Mouse (Mus musculus): ENCODE results near the gene Pla2g1b. TPM values are rescaled to one million over a fixed set of nuclear protein-coding genes. Genes with fewer than 3 reads are reported as not detected.

The Pla2g1b gene
- total RNA-seq (2017): not detected in 2 replicates

DNA sequence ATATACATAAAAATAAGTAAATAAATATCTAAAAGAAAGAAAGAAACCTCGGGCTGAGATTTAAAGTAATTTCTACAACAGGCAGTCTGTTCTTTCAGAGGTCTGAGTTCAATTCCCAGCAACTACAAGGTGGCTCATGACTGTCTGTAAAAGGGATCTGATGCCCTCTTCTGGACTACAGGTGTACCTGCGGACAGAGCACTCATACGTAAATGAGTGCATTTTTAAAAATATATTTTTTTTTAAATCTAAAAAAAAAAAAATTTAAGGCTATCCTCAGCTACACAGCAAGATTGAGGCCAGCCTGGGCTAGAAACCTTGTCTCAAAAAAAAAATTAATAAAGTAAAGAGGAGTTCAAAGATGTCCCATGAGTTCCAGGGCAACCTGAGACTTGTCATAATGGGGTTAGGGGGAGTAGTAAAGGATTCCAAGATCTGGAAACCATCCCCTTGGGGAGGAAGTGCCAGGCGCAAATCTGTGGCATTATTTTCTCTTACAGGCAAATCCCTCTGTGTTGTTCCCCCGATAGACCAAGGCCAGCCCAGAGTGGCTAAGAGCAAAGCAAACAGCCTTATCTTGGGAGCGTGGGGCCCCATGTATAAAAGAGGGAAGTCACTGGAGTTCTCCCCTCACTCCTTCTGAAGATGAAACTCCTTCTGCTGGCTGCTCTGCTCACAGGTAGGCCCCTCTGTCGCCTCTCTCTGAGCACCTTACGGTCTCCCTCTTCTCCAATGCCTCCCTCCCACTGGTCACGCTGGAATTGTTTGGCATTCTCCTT is at the start of gene Pla2g1b:
Gene Pla2g1b (plus strand): TSS at position 621 of the 779 bp plus-strand sequence.
- peak; percentile 45; the same call in 1 of the 2 replicates for ATAC-seq (replicated peaks; ENCODE audit: low read depth, poor library complexity, severe bottlenecking)

DNA sequence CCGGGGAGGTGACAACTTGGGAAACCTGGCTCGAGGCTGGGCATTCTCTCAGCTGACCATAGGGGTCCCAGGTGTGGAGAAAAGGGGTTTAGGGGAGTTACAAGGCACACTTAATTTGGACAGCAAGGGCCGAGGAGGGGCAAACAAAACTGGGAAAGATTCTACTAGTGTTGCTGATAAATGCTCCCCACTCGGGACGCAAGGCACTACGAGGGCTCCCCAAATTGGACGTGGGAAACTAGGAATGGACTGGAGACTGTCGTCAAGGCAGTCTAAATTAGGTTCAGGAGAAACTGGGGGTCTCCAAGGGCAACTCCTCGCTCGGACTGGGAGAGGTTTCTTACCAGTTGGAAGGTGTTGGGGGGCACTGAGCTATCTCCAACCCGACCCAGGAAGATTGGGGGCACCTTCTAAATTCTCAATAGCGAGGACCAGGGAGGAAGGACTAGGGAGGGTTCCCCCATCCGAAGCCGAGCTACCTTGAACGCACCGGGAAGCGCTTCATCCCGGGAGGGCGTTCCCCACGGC is 37.2 kb upstream of the Pla2g1b start:
- ATAC-seq (replicated peaks; ENCODE audit: low read depth, poor library complexity, severe bottlenecking): no peak

DNA sequence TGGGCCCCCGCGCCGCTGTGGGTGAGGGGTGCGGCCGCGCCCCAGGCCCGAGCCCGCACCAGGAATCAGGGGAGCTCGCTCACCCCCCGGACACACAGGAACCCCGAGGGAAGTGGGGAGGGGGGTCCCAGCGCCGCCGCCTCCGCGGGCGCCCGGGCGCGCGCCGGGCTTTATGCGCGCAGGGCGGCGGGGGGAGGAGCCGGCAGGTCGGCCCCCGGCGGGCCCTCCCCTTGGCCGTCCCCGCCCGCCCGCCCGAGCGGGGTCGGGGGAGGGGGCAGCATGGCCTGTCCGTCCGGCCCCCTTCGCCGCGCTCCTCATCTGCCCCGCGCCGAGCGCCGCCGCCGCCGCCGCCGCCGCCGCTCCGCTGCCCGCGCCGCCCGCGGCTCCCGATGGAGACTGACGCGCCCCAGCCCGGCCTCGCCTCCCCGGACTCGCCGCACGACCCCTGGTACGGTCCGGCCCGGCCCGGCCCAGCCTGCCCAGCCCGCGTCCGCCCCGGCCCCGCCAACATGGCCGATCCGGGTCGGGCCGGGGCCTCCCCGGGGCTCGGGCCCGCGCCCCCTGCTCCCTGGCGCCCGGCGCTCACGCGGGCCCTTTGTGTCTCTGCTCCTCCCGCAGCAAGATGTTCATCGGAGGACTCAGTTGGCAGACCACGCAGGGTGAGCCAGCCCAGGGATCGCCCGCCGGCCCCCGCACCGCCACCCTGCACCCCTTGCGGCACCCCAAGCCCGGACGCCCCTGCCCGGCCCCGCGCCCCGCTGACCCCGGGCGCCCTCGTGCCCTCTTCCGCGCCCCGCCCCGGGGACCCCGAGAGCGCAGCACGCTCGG is 36.5 kb upstream of the Pla2g1b start, which contains the start of gene Msi1:
Gene Msi1 (plus strand): TSS at position 241 of the 828 bp plus-strand sequence.
- no peak for ATAC-seq (replicated peaks; ENCODE audit: low read depth, poor library complexity, severe bottlenecking)

DNA sequence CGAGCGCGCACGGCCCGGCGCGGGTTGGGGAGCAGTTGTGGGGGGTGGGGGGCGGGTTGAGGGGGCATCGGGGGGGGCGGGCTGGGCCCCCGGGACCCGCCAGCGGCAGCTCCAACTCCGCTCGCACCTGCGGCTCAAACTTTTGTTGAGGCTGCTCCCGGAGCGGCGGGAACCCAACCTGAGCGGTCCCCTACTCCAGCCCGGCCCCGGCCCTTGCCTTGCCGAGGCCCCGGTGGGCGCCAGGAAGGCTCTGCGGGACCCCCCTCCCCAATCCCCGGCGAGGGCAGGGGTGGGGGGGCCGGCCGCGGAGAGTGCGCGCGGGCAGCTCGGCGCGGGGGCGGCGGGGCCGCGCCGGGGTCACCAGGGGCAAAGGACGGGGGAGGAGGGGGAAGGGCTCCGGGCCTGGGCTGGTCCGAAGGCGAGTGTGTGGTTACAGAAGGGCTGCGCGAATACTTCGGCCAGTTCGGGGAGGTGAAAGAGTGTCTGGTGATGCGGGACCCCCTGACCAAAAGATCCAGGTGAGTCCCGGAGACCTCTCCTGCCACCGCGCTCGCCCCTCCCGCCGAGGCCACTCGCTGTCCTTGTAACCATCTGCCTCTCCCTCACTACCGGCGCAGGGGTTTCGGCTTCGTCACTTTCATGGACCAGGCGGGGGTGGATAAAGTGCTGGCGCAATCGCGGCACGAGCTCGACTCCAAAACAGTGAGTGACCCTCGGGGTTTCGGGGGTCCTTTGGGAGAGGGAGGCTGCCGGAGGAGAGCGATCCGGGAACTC is 35.7 kb upstream of the Pla2g1b start:
- no peak for ATAC-seq (replicated peaks; ENCODE audit: low read depth, poor library complexity, severe bottlenecking)

DNA sequence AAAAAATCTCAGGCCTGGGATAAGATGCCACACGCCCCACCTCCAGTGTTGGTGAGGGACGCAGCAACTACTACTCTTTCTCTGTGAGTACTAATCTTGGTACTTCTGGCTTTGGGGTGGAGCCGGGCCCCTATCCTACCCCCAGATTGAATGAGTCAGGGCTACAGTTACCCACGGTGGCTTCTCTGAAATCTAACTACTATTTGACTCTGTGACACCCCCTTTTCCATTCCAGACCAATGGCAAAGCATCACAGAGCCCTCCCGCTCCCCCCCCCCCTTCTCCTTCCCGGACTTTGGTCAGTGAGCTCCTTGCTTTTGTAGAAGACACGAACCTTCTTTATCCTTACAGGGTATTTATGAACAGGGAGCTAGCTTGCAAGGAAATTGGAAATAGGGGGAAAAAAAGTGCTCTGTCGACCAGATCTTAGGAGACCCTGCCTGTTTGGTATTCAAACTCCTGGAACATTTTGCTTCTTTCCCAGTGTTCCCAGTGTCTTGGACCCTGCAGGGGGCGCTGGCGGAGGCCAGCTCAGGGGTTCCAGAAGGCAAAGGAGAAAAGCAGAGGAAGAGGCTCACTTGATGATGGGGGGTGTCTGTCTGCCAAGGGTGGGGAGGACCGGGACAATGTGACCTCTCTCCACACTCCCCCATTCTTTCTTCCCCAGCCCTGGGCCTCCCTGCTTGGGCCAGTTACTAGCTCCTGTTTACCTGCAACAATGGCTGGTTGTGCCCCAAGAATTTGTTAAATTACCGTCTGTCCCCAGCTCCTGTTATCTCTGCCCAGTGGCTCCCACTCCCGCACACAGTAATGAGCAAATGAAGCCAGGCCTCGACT is 34.8 kb upstream of the Pla2g1b start:
- ATAC-seq (replicated peaks; ENCODE audit: low read depth, poor library complexity, severe bottlenecking): no peak

DNA sequence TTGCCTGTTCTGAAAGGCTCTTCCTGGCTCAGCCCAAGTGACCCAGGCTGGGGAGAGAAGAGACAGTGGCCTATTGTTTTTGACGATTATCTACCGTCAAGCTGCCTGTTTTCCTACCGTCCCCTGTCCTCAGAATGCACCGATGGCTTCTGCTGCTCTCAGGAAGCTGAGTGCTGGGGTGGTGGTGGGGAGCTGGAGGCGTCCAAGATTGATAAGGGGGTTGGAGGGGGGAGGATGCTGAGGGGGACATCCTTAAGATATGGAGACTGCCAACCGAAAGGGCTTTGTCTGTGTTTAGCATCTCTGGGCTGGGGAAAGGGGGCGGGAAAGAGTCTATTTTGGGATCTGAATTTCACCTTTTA is 34.2 kb upstream of the Pla2g1b start:
- no peak for ATAC-seq (replicated peaks; ENCODE audit: low read depth, poor library complexity, severe bottlenecking)

DNA sequence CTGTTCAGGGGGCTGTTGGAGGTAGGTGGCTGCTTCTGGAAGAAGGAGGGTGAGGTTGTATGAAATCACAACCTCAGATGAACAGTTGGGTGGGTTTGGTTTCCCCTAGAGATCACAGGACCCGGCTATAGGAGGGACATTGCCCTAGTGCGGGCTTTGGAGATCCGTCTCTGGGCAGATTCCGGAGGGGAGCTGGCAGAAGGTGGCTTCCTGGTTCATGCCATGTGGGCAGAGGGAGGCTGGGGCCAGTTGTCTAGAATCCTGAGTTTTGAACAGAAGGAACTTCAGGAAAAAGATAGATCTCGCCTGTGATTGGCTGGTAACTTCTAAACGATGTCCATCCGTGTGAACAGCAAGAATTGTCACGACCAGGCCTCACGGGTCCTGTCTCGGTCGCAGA is 33.7 kb upstream of the Pla2g1b start:
- no peak for ATAC-seq (replicated peaks; ENCODE audit: low read depth, poor library complexity, severe bottlenecking)

DNA sequence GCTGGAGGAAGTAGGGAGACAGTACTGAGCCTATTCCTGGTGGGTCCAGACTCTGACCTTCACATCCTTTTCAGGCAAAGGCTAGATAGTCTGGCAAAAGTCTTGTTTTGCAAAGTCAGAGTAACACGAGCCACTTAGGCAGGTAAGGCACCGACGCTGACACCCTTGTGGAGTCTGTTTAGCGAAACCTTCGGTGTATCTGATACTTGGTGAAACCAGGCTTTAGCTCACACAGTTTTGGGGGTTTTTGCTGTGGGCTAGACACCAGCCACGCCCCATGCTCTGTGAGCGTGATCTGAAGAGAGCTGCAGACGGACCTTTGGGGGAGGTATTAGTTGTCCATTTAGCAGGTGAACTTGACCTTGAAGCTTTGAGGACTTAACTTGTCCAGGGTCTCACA is 32.9 kb upstream of the Pla2g1b start:
- no peak for ATAC-seq (replicated peaks; ENCODE audit: low read depth, poor library complexity, severe bottlenecking)

DNA sequence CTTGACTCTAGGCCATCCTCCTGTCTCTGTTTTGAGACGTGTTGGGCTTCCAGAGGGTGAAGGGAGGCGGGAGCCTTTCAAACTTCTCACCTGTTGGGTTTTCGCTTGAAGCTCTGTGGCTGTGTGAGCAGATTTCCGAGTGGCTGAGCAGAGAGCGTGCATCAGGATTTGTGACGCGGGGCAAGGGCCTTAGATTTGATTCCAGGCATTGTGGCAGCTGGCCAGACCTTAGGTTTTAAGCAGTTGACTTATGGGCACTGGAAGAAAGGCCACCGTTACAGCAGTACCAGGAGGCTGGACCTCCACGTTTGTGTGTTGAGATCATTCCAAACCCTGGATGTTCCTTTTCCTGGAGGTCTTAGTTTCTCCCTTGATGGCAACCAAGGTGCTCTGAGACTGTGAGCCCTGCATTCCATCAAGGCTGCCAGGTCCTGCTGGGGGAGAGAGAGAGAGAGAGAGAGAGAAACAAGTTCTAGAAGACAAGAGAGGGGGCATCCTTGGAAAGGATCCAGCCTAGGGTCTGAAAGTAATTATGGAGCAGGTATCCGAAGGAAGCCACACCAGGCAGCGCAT is 31.7 kb upstream of the Pla2g1b start:
- ATAC-seq (replicated peaks; ENCODE audit: low read depth, poor library complexity, severe bottlenecking): no peak

DNA sequence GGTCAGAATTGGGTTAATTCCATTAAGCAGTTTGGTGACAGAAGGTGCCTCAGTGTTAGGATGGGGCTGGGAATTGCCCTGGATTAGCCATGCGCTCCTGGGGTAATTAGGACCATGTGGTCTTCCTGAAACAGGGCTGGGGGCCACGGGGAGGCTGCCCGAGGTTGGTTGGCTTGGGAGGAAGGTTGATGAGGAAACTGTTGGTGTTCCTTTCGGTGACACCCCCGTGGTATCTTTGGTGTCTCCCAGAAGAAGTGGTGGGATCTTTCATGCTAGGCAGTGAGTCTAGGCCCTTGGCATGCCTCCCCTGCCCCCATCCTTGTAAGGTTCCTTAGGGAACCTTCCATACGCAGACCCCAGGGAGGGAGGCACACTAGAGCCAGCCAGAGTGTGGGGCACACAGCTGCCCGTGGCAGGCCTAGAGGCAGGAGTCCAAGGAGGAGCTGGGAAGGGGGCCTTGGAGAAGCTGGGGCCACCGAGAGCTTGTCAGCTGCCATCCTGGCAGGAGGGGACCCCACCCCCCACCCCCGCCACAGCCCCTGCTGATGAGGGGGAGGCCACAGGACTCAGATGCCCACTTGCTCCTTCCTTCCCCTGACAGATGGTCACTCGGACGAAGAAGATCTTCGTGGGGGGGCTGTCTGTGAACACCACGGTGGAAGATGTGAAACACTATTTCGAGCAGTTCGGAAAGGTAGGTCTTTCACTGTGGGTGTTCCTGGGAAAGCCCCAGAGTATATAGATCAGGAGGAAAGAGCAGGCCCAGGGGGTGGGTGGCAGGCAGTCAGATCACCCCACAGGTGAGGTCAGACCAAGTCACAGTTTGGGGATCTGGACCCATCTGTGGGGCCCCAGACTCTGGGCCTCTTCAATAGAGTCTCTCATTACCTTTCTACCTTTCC is 31.0 kb upstream of the Pla2g1b start:
- no peak for ATAC-seq (replicated peaks; ENCODE audit: low read depth, poor library complexity, severe bottlenecking)

DNA sequence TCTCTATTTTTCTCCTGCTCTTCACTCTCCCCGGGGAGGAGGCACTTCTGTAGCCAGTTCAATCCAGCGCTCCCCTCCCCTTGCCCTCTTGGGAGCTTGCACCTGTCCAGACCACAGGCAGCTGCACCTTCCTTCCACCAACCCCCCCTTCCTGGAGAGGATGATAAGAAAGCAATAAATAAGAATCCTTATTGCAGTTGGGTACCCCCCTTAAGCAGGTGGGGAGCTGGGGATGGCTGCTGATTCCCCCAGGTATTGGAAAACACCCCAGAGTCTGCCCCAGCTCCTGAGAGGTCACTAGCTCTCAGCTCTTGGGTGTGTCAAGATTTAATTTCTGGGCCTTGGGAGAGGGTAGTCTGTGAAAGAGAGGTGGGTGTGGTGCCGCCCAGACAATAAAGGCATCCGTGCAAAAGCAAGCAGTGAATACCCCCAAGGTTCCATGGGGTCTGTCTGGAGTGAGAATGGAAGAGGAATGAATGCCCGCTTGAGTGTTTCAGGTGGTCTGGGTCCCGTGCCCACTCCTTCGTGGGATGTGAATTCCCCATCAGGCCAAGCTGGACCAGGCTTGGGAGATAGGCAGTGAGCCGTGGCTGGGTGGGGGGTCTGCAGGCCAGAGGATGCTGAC is 30.2 kb upstream of the Pla2g1b start:
- no peak for ATAC-seq (replicated peaks; ENCODE audit: low read depth, poor library complexity, severe bottlenecking)

DNA sequence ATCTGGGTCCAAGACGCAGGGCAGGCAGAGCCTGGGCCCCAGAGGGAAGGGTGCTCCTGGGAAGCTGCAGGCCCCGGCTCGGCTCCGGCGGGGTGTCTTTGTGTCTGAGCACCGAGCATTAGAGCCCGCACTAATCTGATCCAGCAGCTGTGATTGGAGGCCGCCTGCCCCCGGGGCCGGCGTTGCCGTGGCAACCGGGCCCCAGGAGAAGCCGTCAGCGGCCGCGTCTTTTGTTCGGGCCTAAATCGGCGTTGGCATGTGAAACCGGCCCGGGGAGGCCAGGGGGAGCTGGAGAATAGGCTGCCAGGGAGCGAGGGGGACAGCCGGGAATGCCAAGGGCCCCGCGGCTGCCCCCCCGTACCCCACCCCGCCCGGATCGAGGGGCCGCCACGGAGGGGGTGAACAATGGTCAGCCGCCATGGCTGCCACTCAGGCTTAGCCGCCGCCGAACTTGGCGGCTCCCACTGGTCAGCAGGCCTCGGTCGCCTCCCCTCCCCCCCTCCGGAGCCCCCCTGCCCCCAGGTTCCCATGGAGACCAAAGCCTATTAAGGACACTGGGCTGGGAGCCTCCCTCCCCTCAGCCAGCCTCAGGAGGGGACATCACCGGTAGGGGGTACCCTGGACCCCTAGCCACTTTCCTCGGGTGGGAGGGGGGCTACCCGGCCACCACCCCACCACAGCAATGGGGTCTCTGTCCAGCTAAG is 29.5 kb upstream of the Pla2g1b start:
- peak; percentile 28; the same call in 1 of the 2 replicates for ATAC-seq (replicated peaks; ENCODE audit: low read depth, poor library complexity, severe bottlenecking)

DNA sequence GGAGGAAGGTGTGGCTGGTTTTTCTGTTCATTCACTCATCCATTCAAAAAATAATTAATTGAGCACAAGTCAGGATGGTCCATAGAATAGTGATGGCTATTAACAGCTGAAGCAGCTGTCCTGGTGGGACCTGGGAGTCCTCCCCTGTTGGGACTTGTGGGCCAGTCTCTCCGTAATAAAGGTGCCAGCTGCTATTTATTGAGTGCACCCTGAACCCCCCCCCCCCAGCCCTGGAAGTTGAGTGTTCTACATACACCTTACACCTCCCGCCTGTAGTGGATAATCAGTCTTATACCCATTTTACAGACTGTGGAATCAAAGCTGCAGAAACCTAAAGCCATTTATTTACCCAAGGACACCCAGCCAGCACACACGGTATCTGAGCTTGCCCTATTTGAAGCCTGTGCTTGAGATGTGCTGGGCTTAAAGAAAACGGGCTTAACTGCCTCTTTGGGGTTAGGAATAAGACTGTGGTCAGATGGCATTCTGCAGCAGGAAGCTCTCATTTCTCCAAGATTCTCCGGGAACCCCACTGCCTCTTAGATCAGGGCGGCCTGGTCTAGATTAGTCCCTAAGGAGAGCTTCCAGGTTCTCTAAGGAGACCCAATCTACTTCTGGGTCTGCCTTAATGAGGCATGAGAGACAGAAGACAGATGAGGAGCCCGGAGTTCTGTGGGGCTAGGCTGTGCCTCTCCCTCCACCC is 28.7 kb upstream of the Pla2g1b start:
- ATAC-seq (replicated peaks; ENCODE audit: low read depth, poor library complexity, severe bottlenecking): no peak

DNA sequence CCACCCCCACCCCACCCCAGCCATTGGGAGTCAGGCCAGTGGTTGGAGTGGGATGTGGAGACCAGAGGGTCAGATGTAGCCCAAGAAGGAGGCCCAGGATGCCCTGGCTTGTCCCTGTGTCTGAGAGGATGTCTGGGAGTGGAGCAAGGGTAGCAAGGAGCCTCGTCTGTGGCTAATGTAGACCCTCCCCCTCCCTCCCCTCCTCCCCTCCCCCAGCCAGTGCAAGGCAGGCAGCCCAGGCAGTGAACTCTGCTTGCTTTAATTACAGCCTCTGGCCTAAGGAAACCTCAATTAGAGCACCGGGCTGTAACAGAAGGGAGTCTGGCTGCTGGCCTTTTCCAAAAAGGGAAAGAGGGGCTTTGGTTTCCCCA is 28.1 kb upstream of the Pla2g1b start:
- no peak for ATAC-seq (replicated peaks; ENCODE audit: low read depth, poor library complexity, severe bottlenecking)

DNA sequence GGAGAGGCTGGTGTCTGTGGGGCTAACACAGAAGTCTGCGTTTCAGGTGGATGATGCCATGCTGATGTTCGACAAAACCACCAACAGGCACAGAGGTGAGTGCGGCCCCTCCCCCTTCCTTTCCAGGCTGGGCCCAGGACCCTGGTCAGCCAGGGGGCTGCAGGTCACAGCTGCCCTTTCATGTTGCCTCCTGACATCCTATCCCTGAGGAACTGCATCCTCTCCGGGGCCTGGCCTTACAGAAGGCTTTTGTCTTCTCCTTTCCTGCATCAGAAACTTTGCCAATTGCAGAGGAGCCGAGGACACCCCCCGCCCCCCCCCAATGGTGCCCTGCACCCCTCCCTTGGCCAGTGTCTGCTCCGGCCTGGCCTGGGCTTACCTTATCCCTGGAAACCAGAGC is 27.4 kb upstream of the Pla2g1b start:
- no peak for ATAC-seq (replicated peaks; ENCODE audit: low read depth, poor library complexity, severe bottlenecking)

DNA sequence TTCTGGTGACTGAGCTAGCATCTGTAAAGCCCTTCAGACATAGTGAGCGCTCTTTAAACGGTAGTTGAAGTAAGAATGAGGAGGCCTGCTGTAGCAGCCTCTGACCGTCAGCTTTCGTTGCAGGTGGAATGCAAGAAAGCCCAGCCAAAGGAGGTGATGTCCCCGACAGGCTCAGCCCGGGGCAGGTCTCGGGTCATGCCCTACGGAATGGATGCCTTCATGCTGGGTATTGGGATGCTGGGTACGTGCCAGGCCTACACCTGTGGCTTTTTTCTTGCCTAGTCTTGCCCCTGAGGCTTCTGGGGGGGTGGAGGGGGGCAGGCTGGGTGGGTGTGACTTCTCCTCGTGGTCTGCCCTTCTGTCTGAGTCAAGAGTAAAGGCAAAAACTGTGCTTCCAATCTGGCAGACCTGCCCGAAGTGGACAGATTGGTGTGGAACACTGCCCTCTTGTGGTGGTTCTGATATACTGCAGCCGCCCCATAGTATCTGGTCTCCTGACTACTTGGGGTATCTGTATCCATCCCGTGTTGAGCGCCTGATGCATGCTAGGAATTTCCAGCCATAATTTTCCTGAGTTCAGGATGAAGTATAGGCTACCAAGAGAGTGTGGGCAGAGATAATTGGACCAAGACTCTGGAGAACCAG is 24.7 kb upstream of the Pla2g1b start:
- peak; percentile 81 for ATAC-seq (replicated peaks; ENCODE audit: low read depth, poor library complexity, severe bottlenecking)

Measured in common myeloid progenitor, adult 5-6 weeks (primary cell).